Mouse (Mus musculus) myocyte (in vitro differentiated cells): ENCODE measurements at regions not wholly inside any gene's neighbourhood (a gene's known extent, or its start where the extent isn't known, plus 50 kb on each side); places are given as distances from the start of the nearest gene placed in this dataset.

Experiments
- POLR2A ChIP-seq: IDR thresholded peaks from one replicate; pipeline ENCODE4 v1.6.1; 2011; ENCODE audit warnings: low read depth, mild to moderate bottlenecking, control low read depth, moderate library complexity; ENCODE audit not compliant: insufficient read length
- POLR2AphosphoS2 ChIP-seq: IDR thresholded peaks from one replicate; pipeline ENCODE4 v1.6.1; 2011; ENCODE audit warnings: low read depth, control low read depth; ENCODE audit not compliant: insufficient read length
- SRF ChIP-seq: IDR thresholded peaks from one replicate; pipeline ENCODE4 v1.6.1; 2011; ENCODE audit warnings: low read depth; ENCODE audit not compliant: control insufficient read depth, insufficient read length

DNA sequence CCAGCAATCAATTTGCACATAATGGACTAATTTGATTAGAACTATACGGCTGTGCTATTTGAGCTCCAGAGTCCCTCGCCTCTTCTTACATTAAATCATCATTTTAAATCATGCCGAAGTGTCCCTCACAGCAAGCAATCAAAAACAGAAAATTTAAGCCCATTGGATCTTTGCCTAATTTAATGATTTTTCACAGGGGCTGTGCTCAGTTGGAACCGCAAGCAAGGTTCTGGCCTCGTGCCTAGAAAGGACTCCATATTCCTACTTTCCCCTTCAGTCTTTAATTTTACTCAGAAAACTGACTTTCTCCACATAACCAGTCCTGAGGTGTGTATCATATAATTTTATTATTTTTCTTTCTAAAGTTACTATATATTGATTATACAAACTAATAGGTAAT lies 339.8 kb downstream of the Wdr72 start:
- no peak for TF ChIP-seq POLR2A
- TF ChIP-seq SRF: no peak
- TF ChIP-seq POLR2AphosphoS2: no peak
